Mouse (Mus musculus) kidney, adult 9 months (tissue): ENCODE data around the gene Elmo1.

Experiments used
- DNase-seq: peaks from one replicate; pipeline ENCODE4 v3.0.0; 2022

Elmo1 gene

GRCm38 (mm10) chr13:20286680-20287079, 196.3 kb downstream of the Elmo1 start:
- no peak for DNase-seq

DNA sequence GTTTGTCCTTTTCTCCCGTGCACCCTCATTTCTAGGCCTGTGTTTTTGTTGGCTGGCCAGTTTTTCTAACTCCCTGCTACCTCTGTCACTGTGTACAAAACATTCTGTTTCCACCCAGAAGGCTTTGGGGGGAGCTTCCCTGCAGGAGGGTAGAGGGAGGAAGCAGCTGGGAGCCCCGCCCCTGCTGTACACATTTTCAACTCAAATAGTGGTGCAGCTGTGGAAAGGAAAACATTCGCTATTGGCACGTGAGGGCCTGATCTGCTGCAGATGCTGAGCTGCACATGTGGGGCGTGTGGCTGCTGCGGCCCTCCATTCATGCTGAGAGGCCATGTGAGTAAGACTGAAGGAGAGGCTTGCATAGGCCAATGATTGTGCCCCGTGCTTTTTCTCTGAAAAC, 198.0 kb downstream of the Elmo1 start:
- DNase-seq = peak; percentile 6

GRCm38 (mm10) chr13:20290412-20290811, 200.0 kb downstream of the Elmo1 start:
- DNase-seq = no peak

DNA sequence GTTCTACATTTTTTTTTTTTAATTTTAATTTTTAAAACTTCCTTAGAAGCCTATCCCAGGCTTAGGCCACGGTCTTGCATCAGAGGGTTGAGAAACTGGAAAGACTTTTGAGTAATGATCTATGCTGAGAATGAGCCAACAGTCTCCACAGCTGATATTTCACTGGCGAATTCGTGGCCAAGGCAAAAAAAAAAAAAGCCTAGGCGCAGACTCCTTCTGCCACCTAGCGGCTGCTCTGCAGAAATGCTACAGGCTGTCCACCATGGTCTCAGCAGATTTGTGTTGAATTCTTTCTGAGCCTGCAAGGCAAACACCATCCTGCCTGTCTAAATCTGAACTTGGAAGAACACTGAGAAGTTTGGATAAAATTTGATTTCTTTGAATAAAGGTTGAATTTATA, 202.0 kb downstream of the Elmo1 start:
- DNase-seq = peak; percentile 22

- no peak for DNase-seq
Observed at GRCm38 (mm10) chr13:20295278-20295970, 205.0 kb downstream of the Elmo1 start.

GRCm38 (mm10) chr13:20297841-20298240, 207.4 kb downstream of the Elmo1 start:
- peak; percentile 42 for DNase-seq

DNA sequence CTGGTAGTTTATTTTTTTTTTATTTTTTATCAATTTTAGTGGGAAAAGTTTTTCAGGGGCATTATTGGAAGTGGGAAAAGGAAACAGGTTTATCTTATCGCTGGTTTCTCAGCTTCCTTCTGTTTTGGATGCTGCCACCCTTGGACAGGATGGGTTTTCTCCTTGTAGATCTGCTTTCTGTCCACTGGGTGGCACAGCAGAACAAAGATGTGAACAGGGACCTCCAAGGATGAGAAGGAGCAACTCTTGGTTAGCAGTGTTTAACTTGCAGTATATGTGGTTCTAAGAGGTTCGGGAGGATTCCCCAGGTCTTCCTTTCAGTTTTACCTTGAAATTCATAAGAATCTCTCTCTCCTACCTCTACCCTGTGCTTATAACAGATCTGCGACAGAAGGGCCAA, 209.0 kb downstream of the Elmo1 start:
- DNase-seq = peak; percentile 19

DNA sequence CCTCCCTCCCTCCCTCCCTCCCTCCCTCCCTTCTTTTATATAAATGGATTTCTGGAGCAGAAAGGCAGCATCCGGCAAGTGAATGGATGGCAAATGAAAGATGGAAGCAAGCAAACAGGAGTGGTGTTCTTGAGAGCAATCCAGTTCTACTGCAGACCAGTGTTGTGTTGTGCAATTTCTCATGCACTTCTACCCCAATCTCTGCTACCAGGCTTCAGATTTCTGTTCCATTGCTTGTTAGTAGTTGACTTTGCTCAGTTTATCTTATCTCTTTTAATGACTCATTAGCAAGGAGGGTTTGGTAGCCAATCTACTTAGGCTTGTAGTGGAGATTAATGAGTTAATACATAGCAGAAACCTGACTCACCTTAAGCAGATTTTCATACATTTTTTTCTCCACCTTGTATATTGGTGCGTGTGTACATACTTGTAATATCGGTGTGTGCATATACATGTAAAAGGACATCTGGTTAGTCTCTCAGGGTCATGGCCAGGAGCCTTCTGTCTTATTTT, 209.7 kb downstream of the Elmo1 start:
- no peak for DNase-seq

GRCm38 (mm10) chr13:20300626-20301025, 210.2 kb downstream of the Elmo1 start:
- DNase-seq = no peak

- DNase-seq = no peak
Observed at GRCm38 (mm10) chr13:20301760-20302159, 211.4 kb downstream of the Elmo1 start.

GRCm38 (mm10) chr13:20305621-20306020, 215.2 kb downstream of the Elmo1 start:
- no peak for DNase-seq

GRCm38 (mm10) chr13:20306180-20307177, 216.1 kb downstream of the Elmo1 start:
- DNase-seq = no peak

GRCm38 (mm10) chr13:20307381-20307780, 217.0 kb downstream of the Elmo1 start:
- no peak for DNase-seq

- peak; percentile 81 for DNase-seq
Observed at GRCm38 (mm10) chr13:20311612-20312011, 221.2 kb downstream of the Elmo1 start.

DNA sequence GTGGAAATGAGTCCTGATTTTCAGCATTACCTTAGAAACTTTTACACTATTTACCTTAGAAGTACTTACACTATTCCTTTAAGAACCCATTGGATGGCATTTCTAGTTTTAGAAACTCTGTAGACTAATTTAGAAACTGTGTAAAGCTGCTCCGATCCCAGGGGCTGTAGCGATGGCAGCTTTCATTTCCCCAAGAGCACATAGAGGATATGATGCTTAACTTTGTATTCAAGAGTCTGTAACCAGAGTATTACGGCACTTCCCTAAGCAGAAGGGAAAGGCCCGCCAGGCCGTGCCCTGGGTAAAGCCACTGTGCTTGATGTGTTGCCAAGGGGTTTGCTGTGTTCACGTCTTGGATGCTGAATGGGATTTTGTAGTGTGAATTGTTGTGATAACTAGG, 222.9 kb downstream of the Elmo1 start:
- DNase-seq = no peak

- no peak for DNase-seq
Observed at GRCm38 (mm10) chr13:20316139-20316538, 225.7 kb downstream of the Elmo1 start.

DNA sequence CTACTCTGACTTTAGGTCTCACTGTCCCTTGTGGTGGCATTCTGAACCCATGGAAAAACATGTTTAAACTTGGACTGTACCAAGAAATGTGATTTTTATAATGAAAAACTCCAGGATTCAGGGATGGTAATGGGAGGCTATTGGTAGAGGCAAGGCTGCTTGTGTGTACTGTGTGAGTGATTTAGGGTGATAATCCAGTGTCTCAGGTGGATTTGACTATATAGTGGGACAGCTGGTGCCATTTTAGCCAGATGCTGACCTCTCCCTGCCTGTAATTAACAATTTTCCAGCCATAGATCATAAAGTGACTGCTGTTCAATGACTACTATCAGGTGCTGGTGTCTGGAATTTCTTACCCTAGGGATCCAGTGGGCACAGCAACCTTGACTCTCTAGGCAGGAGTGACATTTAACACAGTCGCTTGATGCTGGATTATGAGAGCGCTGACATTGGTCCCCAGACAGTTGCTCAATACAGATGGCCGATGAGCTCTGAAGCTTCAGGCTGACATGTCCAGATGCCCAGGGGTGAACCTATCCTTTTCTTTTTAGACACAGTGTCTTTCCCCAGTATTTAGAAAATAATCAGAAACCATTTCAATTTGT, 228.3 kb downstream of the Elmo1 start:
- no peak for DNase-seq

GRCm38 (mm10) chr13:20320232-20320631, 229.8 kb downstream of the Elmo1 start:
- DNase-seq = no peak

GRCm38 (mm10) chr13:20323478-20323877, 233.1 kb downstream of the Elmo1 start:
- no peak for DNase-seq

GRCm38 (mm10) chr13:20327064-20327463, 236.7 kb downstream of the Elmo1 start:
- DNase-seq = no peak

DNA sequence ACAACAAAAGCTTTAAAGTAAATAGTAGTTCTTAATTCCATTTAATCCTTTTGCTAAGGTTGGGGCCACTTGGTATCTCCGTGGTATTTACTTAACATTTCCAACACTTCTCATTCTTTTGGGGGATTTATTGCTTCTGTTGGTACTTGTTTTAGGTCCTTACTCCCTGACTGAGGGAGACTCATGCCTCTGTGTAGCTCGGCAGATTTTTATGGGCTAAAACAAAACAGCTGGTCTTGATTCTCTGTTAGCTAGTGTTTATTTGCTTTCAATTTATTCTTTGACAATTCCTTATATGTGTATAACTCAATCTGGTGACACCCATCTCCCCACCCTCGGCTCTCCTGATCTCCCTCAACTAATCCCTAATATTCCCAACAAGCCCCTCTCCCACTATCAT, 237.6 kb downstream of the Elmo1 start:
- no peak for DNase-seq

- DNase-seq = no peak
Observed at GRCm38 (mm10) chr13:20328672-20329071, 238.3 kb downstream of the Elmo1 start.

DNA sequence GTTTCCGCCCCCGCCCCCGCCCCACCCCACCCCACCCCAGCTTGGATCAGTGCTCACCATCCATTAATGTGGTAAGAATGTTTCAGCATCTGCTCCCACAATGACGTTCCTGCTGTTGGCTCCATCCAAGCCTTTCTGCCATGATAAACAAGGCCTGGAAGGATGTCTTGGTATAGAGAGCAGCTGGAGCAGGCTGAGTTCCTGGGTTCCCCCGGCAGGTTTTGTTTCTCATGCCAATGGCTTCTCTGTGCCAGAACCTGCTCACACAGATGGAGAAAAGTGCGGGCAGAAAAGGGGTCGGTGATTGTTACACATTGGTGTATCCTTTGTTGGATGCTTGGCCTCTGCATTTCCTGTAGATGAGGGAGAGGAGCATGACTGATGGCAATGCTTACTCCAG, 240.6 kb downstream of the Elmo1 start:
- DNase-seq = no peak
